Mouse (Mus musculus) forelimb bud, embryonic 11.5 days (tissue): ENCODE measurements around the gene Stxbp5l.
A peak's percentile ranks its signal among the peaks of the same experiment; 100 is the strongest.
"Not testable (repeated sequence)": the region's sequence is repeated elsewhere in the genome, so short reads cannot be mapped to it uniquely, and the experiment has no call there.

Experiments used
- DNase-seq: peaks from one replicate; pipeline ENCODE4 v3.0.0-alpha.2; 2012; ENCODE audit warnings: low read depth, low spot score

Stxbp5l gene

DNA sequence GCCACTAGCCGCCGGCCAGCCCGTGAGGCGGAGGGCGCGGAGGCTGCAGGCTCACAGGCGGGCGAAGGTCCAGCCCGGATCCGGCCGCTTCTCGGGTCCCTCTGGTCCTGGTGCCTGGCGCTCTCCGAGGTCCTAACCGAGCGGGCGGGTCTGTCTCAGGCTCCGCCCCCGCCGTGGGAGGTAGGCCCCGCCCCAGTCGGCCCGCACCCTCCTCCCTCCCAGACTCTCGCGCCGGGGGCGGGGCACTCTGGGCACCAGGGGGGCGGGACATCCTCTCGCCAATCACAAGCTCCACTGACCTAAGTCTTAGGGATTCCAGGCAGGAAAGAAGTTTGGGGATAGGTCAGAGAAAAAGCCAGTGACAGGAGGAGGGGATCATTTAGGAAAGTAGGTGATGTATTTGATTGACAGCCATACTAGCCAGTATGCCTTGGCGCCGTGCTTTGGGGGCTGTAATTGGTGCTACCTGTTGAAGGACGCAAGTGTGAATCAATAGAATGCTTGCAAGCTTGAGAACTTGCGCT lies at the start of gene Stxbp5l:
Gene Stxbp5l (minus strand): TSS at position 142 of the 524 bp plus-strand sequence.
- peak; percentile 79 for DNase-seq

- DNase-seq: no peak
Observed at GRCm38 (mm10) chr16:37433418-37434204, 48.8 kb upstream of the Stxbp5l start.

- DNase-seq: no peak
Observed at GRCm38 (mm10) chr16:37425434-37425833, 40.7 kb upstream of the Stxbp5l start.

- DNase-seq: no peak
Observed at GRCm38 (mm10) chr16:37422874-37423273, 38.1 kb upstream of the Stxbp5l start.

GRCm38 (mm10) chr16:37421851-37422250 lies 37.1 kb upstream of the Stxbp5l start:
- DNase-seq: no peak

GRCm38 (mm10) chr16:37420512-37420911 lies 35.8 kb upstream of the Stxbp5l start:
- DNase-seq: no peak

- DNase-seq: no peak
Observed at GRCm38 (mm10) chr16:37405536-37405935, 20.8 kb upstream of the Stxbp5l start.

GRCm38 (mm10) chr16:37404922-37405321 lies 20.2 kb upstream of the Stxbp5l start:
- DNase-seq: no peak

GRCm38 (mm10) chr16:37389964-37390363 lies 5.2 kb upstream of the Stxbp5l start:
- DNase-seq: no peak

DNA sequence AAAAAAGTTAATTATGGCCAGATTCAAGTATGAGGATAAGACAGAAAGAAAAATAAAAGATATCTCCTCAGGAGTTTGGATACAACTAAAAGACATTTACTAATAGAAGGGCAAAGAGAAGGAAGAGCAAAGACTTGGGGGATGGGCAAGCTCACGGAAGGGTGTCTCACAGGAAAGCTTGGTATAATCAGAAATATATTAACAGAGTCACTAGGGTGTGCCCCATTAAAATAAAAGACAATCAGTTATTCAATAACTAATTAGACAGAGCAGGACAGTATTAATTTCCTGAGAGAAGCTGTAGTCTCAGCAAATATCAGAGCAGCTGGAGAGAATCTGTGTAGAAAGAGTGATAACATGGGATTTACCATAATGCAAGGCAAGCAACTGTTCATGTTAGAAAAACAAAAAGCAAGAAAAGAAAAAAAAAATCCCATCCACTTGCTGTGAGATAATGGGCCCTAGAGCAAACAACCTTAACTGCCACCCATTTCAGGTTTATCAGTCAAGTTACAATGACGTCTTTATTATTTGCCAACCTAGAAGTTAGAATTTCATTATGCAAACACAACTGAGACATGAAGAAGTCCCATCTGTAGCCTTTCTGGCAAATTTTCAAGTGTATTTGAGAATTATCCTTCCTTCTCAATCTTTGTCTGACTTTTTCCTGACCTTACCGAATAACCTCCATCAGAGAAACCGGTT lies 4.6 kb upstream of the Stxbp5l start:
- no peak for DNase-seq

GRCm38 (mm10) chr16:37384369-37384768 lies 393 bp downstream of the Stxbp5l start:
- DNase-seq: no peak

GRCm38 (mm10) chr16:37383426-37383825 lies 1.3 kb downstream of the Stxbp5l start:
- DNase-seq: no peak

- DNase-seq: no peak
Observed at GRCm38 (mm10) chr16:37372716-37373115, 12.0 kb downstream of the Stxbp5l start.

DNA sequence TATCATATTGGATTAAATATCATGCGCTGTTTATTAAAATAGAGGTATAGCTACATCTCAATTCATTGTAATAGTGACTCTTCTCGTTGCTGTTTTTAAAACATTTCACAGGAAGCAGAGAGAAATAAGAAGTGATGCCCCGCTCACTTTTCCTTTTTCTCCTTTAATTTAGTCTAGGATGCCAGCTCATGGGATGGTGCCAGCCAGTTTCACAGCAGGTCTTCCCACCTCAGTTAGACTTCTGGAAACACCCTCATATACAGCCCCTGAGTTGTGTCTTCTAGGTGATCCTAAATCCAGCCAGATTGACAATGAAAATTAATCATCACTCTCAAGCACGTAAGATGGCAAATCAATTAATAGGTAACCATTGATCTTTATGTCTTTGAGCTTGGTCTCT lies 17.3 kb downstream of the Stxbp5l start:
- no peak for DNase-seq

DNA sequence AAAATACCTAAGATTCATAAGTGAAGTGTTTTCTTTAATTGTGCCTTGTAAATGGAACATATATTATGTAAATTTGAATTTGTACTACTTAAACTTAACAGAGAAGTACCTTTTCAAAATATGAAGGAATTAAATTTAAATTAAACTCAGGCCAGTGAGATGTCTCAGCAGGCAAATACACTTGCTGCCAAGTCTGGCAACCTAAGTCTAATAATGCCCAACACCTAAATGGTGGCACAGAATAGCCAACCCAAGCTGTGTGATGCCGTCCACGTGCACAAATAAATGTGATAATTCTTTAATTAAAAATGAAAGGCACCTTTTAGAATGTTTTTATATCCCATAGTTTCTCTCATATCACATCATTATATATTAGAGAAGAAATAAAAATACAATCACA lies 20.8 kb downstream of the Stxbp5l start:
- DNase-seq: no peak

GRCm38 (mm10) chr16:37355621-37356020 lies 29.1 kb downstream of the Stxbp5l start:
- DNase-seq: no peak

DNA sequence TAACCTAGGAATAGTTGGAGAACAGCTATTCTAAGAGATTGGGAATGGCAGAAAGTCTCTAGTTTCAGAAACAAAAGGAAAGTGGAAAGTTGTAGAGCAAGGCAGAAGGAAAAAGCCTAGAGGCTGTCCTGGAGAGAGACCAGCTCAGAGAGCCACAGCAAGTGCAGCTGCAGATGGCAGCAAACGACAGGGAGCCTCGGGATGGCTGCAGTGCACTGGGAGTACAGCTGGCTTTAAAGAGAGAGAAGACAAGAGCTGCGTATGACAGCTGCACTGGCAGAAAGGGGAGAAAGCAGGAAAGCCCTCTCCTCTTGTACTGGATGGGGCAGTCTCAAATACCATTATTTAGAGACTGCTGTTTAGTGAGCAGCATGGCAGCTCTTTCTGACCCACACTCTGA lies 37.7 kb downstream of the Stxbp5l start:
- DNase-seq: no peak

GRCm38 (mm10) chr16:37344960-37345359 lies 39.8 kb downstream of the Stxbp5l start:
- DNase-seq: no peak

- not testable (repeated sequence) for DNase-seq
Observed at GRCm38 (mm10) chr16:37341446-37341845, 43.3 kb downstream of the Stxbp5l start.

DNA sequence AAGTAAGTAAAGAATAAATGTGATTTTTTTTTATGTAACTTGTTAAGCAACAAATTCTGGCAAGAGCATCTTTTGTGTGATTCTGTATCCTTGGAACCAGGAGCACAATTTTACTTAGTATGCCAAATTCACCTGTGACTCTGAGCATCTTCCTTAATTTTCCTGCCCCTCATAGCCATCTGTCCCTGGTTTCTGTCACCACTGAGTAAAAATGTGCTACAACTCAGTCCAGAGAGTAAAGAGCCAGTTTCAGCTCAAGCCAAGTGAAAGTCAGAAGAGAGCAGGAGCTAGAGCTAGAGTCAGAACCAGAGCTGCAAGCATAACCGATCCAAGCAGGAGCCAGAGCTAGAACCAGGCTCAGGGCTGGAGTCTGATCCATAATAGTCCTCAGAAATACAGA lies 46.6 kb downstream of the Stxbp5l start:
- DNase-seq: no peak

DNA sequence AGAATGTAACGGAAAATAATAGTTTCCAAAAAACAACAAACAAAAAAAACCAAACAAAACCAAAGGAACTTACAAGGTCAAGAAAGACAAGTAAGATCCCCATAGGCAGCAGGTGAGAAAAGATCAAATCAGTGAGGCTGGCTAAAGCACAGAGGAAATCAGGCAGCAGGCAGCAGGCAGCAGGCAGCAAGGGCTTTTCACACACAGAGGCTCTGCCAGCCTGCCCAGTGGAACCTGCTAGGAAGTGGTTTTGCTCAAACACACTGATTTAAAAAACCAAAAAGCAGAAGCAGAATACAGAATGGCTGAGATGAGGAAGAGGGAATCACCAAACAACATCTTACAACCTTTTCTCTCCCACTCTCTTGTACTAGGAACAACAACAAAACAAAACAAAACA lies 47.2 kb downstream of the Stxbp5l start:
- DNase-seq: no peak

DNA sequence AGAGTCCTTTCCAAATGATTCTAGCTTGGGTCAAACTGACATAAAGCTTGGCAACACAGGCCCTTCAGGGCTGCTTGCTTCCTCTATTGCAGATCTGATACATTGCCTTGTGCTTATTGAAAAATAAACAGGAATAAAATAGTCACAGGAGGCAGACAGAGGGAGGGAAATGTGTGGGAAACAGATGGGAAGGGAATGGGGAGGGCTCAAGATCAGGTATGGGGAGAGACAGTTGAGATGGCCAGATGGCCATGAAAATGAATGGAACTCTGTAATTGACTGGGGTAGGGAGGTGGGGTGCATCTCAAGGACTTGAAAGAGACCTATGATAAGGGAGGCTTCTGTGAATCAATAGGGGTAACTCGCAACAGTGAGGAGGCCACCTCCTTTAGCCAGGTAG lies 80.3 kb downstream of the Stxbp5l start:
- DNase-seq: no peak

GRCm38 (mm10) chr16:37292593-37292992 lies 92.2 kb downstream of the Stxbp5l start:
- DNase-seq: peak; percentile 2
